Mouse (Mus musculus) kidney, embryonic 14.5 days (tissue): ENCODE data around the gene Idua. TPM values are rescaled to one million over a fixed set of nuclear protein-coding genes. Genes with fewer than 3 reads are reported as not detected.

Experiments
- ATAC-seq: fragments of 200-750 bp; cut with Nextera tagmentation; 2 replicates; pipeline ENCODE4 v1.8.0; 2017; ENCODE audit warnings: moderate number of reproducible peaks, mild to moderate bottlenecking, moderate TSS enrichment, moderate library complexity; ENCODE audit not compliant: low FRiP score, low TSS enrichment
- H3K27ac ChIP-seq: fragments of 300-500 bp; sonication (generic); 2 replicates; pipeline ENCODE4 v1.5.1; 2014; ENCODE audit warnings: low read depth, mild to moderate bottlenecking, low read length, moderate library complexity, mixed read lengths
- H3K27me3 ChIP-seq: fragments of 300-500 bp; sonication (generic); 2 replicates; pipeline ENCODE4 v1.6.1; 2014; ENCODE audit warnings: mild to moderate bottlenecking, low read length; ENCODE audit not compliant: control insufficient read depth, insufficient read depth
- H3K36me3 ChIP-seq: fragments of 300-500 bp; sonication (generic); 2 replicates; pipeline ENCODE4 v1.6.1; 2014; ENCODE audit warnings: low read length, mixed read lengths; ENCODE audit not compliant: control insufficient read depth, insufficient read depth
- H3K4me1 ChIP-seq: fragments of 300-500 bp; sonication (generic); 2 replicates; pipeline ENCODE4 v1.6.1; 2014; ENCODE audit warnings: low read length, mixed read lengths; ENCODE audit not compliant: control insufficient read depth, insufficient read depth
- H3K4me2 ChIP-seq: fragments of 300-500 bp; sonication (generic); replicated peaks from 2 replicates; pipeline ENCODE4 v1.6.1; 2014; ENCODE audit warnings: low read depth, mild to moderate bottlenecking, low read length
- H3K4me3 ChIP-seq: fragments of 300-500 bp; sonication (generic); 2 replicates; pipeline ENCODE4 v1.5.1; 2014; ENCODE audit warnings: mild to moderate bottlenecking, low read length
- H3K9ac ChIP-seq: fragments of 300-500 bp; sonication (generic); 2 replicates; pipeline ENCODE4 v1.6.1; 2014; ENCODE audit warnings: low read depth, mild to moderate bottlenecking, low read length, moderate library complexity
- H3K9me3 ChIP-seq: fragments of 300-500 bp; sonication (generic); 2 replicates; pipeline ENCODE4 v1.6.1; 2016; ENCODE audit warnings: low read length; ENCODE audit not compliant: control insufficient read depth
- WGBS: fragments of 180-500 bp; shearing (Covaris S2); extraction: QIAGEN DNeasy Blood & Tissue Kit; methylation state at CpG from one replicate; pipeline ENCODE4 v1.1.7; 2014; 5-methylcytosine and 5-hydroxymethylcytosine counted together
- polyA plus RNA-seq: library from polyadenylated mRNA; unstranded; fragments of >200 nt; fragmentation: Nextera tagmentation; extraction: Ambion mirVana; gene quantifications from 2 replicates; pipeline ENCODE4 v1.2.1, GENCODE M21; 2014

The Idua gene
- polyA plus RNA-seq, 1 experiment from 2014 or later: 11.3 TPM

- 71% methylated on average over 9 of the region's 9 CpGs for WGBS
- Histone ChIP-seq H3K4me1 (peaks cover 2% of the 10 kb centered on the region; the same call in 1 of the 2 replicates), H3K9ac (no peak within 1 kb of the TSS), H3K27ac (no peak within 1 kb of the TSS), H3K9me3 (no peaks in the 10 kb centered on the region), H3K27me3 (no peaks in the 10 kb centered on the region), H3K4me2 (no peak within 1 kb of the TSS), H3K4me3 (no peak within 1 kb of the TSS), H3K36me3 (0 out of 2 replicates have a peak, but pooled peaks cover 4% of the 10 kb centered on the region)
- no peak for ATAC-seq
Observed at GRCm38 (mm10) chr5:108675251-108675816, 15.2 kb downstream of the Idua start, which contains the start of gene Slc26a1. Gene Slc26a1, minus strand, starts transcription at chr5:108675569.

DNA sequence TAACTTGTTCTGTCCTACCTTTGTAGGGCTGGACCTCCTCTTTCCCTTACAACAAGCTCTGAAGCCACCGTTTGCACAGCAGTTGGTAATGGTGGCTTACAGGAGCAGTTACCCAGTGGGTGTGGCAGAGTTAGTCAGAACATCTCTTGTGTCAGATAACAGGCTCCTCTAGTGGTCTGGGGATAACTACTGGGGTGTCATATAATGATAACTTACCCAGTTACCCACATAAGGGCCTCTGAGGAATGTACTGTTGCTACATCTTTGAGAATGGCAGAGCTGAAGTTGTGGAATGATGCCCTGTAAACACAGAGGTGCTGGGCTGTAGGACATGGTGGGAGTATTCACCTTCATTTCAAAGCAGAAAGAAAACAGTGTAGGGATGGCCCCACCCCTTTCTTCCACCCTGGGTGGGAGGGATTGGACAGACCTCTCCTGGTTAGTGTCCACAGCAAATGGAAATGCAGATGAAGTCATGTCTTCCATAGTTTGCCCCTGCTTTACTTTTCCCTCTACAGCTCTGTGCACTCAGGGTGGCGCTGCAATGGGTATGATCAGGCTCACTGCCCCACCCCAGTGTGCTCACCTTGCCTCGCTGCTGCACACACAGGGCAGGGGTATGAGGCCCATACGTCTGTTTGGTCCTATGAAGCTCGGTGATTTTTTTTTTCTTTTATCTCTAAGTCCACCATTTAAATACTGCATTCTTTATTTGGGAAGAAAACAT is 16.8 kb downstream of the Idua start:
- Histone ChIP-seq H3K4me3 (peak overlapping the region; percentile 27), H3K4me2 (peak overlapping the region; percentile 59), H3K9ac (peak overlapping the region; percentile 44; the same call in 1 of the 2 replicates), H3K4me1 (peaks cover 2% of the 10 kb centered on the region; the same call in 1 of the 2 replicates), H3K9me3 (no peaks in the 10 kb centered on the region), H3K27ac (peak overlapping the region; percentile 32; the same call in 1 of the 2 replicates), H3K36me3 (0 out of 2 replicates have a peak, but pooled peaks cover 4% of the 10 kb centered on the region), H3K27me3 (no peaks in the 10 kb centered on the region)
- peak; percentile 16 for ATAC-seq
- WGBS: 8% methylated on average over 5 of the region's 5 CpGs

DNA sequence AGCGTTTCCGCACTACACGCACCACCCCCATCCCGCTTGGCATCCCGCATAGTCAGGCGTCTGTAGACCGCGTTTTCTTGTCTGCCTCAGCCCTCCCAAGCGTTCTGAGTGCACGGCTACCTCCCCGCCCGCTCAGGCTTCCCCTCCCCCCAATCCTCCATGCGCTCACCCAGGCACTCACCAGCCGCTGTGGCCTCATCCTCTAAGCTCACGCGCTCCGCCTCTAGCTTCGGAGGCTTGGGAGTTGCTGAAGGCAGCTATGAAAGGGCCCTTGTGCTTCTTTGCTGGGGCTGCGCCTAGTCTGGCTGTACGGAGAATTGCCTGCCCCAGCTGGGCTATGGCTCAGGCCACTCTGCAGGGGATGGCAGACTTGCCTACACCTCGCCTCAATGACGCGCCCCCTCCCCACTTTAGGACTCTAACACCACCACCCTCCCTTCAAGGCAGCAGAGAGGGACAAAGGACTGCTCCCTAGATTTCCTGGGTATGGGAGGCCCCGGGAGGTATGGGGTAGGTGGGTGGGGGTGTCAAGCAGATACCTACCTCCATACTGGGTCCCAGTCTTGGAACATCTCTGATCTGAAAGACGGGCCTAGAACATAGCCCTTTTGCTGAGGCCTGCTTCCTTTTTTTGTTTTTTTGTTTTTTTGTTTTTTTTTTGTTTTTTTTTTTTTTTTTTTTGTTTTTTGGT is 17.6 kb downstream of the Idua start:
- Histone ChIP-seq H3K9ac (peak overlapping the region; percentile 44; the same call in 1 of the 2 replicates), H3K36me3 (no peaks in the 10 kb centered on the region), H3K9me3 (no peaks in the 10 kb centered on the region), H3K4me2 (peak overlapping the region; percentile 59), H3K4me3 (peak overlapping the region; percentile 27), H3K27me3 (no peaks in the 10 kb centered on the region), H3K4me1 (peaks cover 2% of the 10 kb centered on the region; the same call in 1 of the 2 replicates), H3K27ac (peak overlapping the region; percentile 56; the same call in 1 of the 2 replicates)
- peak; percentile 86 for ATAC-seq
- 4% methylated on average over 25 of the region's 25 CpGs for WGBS

GRCm38 (mm10) chr5:108678296-108678854 is 18.2 kb downstream of the Idua start:
- no peak for ATAC-seq
- H3K9ac ChIP-seq: no peak overlapping the region
- 93% methylated on average over 6 of the region's 6 CpGs for WGBS

DNA sequence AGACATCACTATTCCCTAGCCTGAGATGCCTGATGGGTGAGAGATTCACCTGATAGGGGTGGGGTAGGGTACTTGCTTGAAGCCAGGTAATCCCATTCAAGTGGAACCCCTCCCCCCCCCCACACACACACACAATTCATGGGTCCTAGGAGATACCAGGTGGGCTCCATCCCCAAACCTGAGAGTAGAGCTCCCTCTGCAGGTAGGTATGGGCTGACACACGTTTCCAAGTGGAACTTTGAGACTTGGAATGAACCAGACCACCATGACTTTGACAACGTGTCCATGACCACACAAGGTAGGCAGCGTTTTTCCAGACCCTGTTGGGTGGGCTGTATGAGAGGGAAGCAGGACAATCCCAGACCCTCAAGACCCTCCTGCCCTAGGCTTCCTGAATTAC is 19.8 kb downstream of the Idua start:
- H3K9me3 ChIP-seq: no peaks in the 10 kb centered on the region
- H3K27ac ChIP-seq: no peak overlapping the region
- H3K9ac ChIP-seq: no peak overlapping the region
- H3K4me3 ChIP-seq: no peak overlapping the region
- H3K36me3 ChIP-seq: no peaks in the 10 kb centered on the region
- no peak overlapping the region for H3K4me2 ChIP-seq
- no peak for ATAC-seq
- WGBS: 57% methylated on average over 3 of the region's 3 CpGs
- no peaks in the 10 kb centered on the region for H3K27me3 ChIP-seq
- peaks cover 2% of the 10 kb centered on the region; the same call in 1 of the 2 replicates for H3K4me1 ChIP-seq

More at GRCm38 (mm10) chr5:108678296-108678854, 18.2 kb downstream of the Idua start:
- no peak overlapping the region for H3K4me3 ChIP-seq
- no peaks in the 10 kb centered on the region for H3K27me3 ChIP-seq
- H3K9me3 ChIP-seq: no peaks in the 10 kb centered on the region
- H3K4me1 ChIP-seq: peaks cover 2% of the 10 kb centered on the region; the same call in 1 of the 2 replicates
- no peak overlapping the region for H3K27ac ChIP-seq
- H3K4me2 ChIP-seq: no peak overlapping the region
- H3K36me3 ChIP-seq: no peaks in the 10 kb centered on the region

DNA sequence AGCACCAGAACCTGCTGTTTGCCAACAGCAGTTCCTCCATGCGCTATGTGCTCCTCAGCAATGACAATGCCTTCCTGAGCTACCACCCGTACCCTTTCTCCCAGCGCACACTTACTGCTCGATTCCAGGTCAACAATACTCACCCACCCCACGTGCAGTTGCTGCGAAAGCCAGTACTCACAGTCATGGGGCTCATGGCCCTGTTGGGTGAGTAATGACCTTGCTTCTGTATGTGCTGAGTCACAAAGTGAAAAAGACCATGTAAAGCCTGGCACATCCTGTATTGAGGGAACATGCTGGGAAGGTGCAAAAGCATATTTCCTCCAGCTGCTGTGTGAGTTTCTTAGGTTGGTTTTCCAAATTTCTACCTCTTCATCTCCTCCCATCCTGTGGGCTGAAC is 20.7 kb downstream of the Idua start:
- 93% methylated on average over 6 of the region's 6 CpGs for WGBS
- Histone ChIP-seq H3K36me3 (no peaks in the 10 kb centered on the region), H3K4me1 (peaks cover 2% of the 10 kb centered on the region; the same call in 1 of the 2 replicates), H3K4me2 (no peak overlapping the region), H3K4me3 (no peak overlapping the region), H3K9ac (no peak overlapping the region), H3K27me3 (no peaks in the 10 kb centered on the region), H3K27ac (no peak overlapping the region), H3K9me3 (no peaks in the 10 kb centered on the region)
- ATAC-seq: no peak

DNA sequence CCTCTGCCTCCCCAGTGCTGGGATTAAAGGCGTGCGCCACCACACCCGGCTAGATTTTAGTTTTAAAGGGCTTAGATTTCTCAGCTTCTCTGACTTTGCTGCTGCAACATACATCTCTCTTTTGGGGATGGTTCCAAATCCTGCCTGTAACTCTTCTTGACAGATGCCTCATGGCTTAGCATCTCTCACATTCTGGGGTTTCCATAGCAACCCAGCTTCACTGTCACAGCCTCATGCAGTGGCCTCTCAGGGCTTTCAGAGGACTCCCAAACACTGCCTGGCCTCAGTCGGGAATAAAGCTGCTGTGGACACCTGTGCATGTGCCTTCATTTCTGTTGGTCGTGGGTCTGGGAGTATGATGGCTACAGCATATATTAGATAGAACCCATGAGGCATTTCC is 29.0 kb downstream of the Idua start:
- no peak overlapping the region for H3K4me3 ChIP-seq
- H3K36me3 ChIP-seq: no peaks in the 10 kb centered on the region
- 78% methylated on average over 5 of the region's 5 CpGs for WGBS
- H3K4me2 ChIP-seq: no peak overlapping the region
- no peaks in the 10 kb centered on the region for H3K9me3 ChIP-seq
- H3K27me3 ChIP-seq: no peaks in the 10 kb centered on the region
- ATAC-seq: no peak
- H3K4me1 ChIP-seq: peaks cover 9% of the 10 kb centered on the region; the same call in 1 of the 2 replicates
- no peak overlapping the region for H3K27ac ChIP-seq
- no peak overlapping the region for H3K9ac ChIP-seq

DNA sequence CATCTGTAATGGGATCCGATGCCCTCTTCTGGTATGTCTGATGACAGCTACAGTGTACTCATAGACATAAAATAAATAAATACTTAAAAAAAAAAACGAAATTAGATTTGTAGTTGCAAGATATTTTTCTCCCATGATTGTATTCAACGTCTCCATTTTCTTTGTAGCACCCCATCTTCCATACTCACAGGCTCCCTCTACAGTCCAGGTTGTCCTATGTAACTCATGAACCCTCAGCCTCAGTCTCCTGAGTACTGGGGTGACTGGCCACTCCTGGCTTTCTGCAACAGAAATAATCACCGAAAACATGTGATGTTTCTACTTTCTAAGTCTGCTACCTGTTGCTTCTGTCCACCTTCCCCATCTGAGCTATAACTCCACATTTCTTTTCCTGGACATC is 31.0 kb downstream of the Idua start:
- Histone ChIP-seq H3K27ac (no peak overlapping the region), H3K4me3 (no peak overlapping the region), H3K27me3 (no peaks in the 10 kb centered on the region), H3K9me3 (no peaks in the 10 kb centered on the region), H3K9ac (no peak overlapping the region), H3K4me1 (peaks cover 17% of the 10 kb centered on the region), H3K4me2 (no peak overlapping the region), H3K36me3 (no peaks in the 10 kb centered on the region)
- 83% methylated on average over 4 of the region's 4 CpGs for WGBS
- no peak for ATAC-seq
